Mouse (Mus musculus): ENCODE data around the gene Fastk. TPM values are rescaled to one million over a fixed set of nuclear protein-coding genes. Genes with fewer than 3 reads are reported as not detected.
"Not testable (repeated sequence)": the region's sequence is repeated elsewhere in the genome, so short reads cannot be mapped to it uniquely, and the experiment has no call there.

Fastk gene
- polyA plus RNA-seq, 1 experiment, result 81.0 TPM

DNA sequence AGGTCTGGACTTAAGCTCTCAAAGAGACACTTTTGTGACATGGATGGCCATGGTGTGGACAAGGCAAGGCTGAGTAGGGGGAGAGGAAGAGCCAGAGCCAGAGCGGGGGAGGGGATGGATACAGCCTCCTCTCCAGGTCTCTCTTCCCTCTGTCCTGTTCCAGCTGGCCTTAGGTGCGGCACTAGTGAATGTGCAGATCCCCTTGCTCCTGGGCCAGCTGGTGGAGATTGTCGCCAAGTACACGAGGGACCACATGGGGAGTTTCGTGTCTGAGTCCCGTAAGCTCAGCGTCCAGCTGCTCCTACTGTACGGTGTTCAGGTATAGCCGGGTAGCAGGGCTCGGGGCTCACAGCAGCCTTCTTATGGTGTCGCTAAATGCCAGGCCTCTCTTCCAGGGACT, 44.7 kb downstream of the Fastk start:
- H3K4me3 ChIP-seq (replicated peaks; ENCODE audit: control insufficient read depth, low read depth, low read length), result no peak overlapping the region
- TF ChIP-seq CTCF (IDR thresholded peaks at IDR 0.05; ENCODE audit: control insufficient read depth, insufficient read depth, low read length), result no peak
- no peak for TF ChIP-seq POLR2A (IDR thresholded peaks at IDR 0.05; ENCODE audit: borderline replicate concordance, control insufficient read depth, low read depth, low read length)
- no peaks in the 10 kb centered on the region for H3K4me1 ChIP-seq (ENCODE audit: control insufficient read depth, insufficient read depth, low read length)
- WGBS, result 90% methylated on average over 11 of the region's 11 CpGs
- H3K27ac ChIP-seq (ENCODE audit: control insufficient read depth, insufficient read depth, low read depth, low read length, poor library complexity), result no peak overlapping the region

DNA sequence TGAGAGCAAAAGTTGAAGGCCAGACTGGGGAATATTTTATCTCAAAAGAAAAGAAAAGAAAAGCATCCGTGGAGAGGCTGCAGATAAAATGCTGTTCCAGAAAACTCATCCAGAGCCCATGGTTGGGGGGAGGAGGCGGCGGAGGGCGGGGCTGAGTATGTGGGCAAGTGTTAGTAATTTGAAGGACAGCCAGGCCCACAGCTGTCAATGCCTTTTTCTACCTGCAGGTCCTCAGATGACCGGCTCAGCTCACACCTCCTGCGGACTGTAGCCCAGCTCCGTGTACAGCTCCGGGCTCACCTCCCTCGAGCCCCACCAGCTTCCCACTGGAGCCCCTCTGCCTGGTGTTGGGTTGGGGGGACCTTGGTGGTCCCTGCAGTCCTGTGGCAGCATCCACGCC, 45.4 kb downstream of the Fastk start:
- WGBS, result 88% methylated on average over 10 of the region's 10 CpGs
- H3K27ac ChIP-seq (ENCODE audit: control insufficient read depth, insufficient read depth, low read depth, low read length, poor library complexity), result no peak overlapping the region
- no peaks in the 10 kb centered on the region for H3K4me1 ChIP-seq (ENCODE audit: control insufficient read depth, insufficient read depth, low read length)
- TF ChIP-seq POLR2A (IDR thresholded peaks at IDR 0.05; ENCODE audit: borderline replicate concordance, control insufficient read depth, low read depth, low read length) (no peak), CTCF (IDR thresholded peaks at IDR 0.05; ENCODE audit: control insufficient read depth, insufficient read depth, low read length) (no peak)
- H3K4me3 ChIP-seq (replicated peaks; ENCODE audit: control insufficient read depth, low read depth, low read length), result no peak overlapping the region

DNA sequence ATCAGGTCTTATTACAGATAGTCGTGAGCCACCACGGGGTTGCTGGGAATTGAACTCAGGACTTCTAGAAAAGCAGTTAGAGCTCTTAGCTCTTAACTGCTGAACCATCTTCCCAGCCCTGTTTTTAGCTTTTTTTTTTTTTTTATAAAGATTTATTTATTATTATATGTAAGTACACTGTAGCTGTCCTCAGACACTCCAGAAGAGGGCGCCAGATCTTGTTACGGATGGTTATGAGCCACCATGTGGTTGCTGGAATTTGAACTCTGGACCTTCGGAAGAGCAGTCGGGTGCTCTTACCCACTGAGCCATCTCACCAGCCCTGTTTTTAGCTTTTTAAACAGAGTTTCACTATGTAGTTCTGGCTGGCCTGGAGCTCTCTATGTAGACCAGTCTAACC, 48.8 kb downstream of the Fastk start:
- H3K27ac ChIP-seq (ENCODE audit: control insufficient read depth, insufficient read depth, low read depth, low read length, poor library complexity); H3K4me1 ChIP-seq (ENCODE audit: control insufficient read depth, insufficient read depth, low read length); H3K4me3 ChIP-seq (replicated peaks; ENCODE audit: control insufficient read depth, low read depth, low read length): not testable (repeated sequence)
- 79% methylated on average over 6 of the region's 6 CpGs for WGBS

DNA sequence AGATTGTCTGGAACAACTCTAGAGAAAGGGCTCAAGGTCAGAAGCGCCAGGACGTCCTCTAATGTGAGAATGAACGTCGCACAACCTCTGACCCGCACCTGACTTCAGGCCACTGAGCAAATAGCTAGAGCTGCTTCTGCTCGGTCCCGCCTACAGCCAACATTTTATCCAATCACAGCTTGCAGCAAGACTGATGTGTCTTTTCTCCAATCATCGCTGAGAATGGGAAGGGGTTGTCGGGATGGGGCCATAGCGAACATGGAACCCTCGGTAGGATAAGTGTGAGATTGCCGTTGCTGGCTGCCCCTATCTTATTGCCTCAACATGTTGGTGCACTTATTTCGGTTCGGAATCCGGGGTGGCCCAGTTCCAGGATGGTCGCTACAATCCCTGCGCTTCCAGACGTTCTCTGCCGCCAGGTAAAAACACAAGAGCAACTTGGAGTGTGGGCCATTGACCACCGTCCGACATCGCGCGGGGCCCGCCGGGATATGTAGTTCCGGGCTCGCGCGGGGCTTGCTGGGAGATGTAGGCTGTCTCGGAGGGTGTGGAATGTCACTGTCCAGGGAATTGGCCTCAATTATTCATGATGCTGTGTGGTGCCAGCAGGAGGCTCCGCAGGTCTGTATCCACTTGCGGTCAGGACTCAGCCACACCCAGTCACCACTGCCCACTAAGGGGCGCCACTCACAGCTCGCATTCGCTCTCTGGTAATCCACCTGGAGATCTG, 50.8 kb downstream of the Fastk start:
- peak; percentile 38; the same call in 1 of the 2 replicates for TF ChIP-seq CTCF (IDR thresholded peaks at IDR 0.05; ENCODE audit: control insufficient read depth, insufficient read depth, low read length)
- peak; percentile 60; the same call in 1 of the 2 replicates for TF ChIP-seq POLR2A (IDR thresholded peaks at IDR 0.05; ENCODE audit: borderline replicate concordance, control insufficient read depth, low read depth, low read length)
- Histone ChIP-seq H3K4me3 (replicated peaks; ENCODE audit: control insufficient read depth, low read depth, low read length) (peak overlapping the region; percentile 86), H3K4me1 (ENCODE audit: control insufficient read depth, insufficient read depth, low read length) (no peaks in the 10 kb centered on the region; the same call in 1 of the 2 replicates), H3K27ac (ENCODE audit: control insufficient read depth, insufficient read depth, low read depth, low read length, poor library complexity) (peak overlapping the region; percentile 61)
- WGBS, result 2% methylated on average over 36 of the region's 36 CpGs

DNA sequence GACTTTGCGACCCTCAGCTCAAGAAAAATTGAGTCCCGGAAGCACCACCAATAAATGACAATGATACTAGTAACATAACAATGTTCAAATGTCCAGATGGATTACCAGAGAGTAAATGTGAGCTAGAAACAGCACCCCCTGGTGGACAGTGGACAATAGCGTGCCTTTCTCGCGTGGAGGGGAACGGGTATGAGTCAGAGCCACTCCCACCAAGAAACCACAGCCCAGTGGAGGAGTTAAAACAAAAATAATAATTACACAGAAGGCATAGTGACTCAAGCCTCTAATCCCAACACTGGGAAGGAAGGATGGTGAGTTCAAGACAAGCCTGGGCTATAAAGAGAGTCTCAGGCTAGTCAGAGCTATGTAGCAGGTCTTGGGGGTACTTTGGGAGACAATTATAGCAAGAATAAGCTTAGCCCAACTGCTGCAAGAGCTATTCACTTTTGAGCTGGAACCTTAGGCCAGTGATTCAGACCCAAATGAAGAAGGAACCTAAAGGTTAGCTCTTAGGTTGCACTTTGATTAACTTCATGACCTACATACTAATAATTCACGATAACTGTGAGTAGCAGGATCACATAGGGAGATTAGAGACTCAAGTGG, 51.6 kb downstream of the Fastk start, which contains the start of gene Abcb8:
Abcb8 (plus strand) TSS at position 272 of the 606 bp plus-strand sequence.
- 7% methylated on average over 7 of the region's 7 CpGs for WGBS
- peak within 1 kb of the TSS; percentile 61 for H3K27ac ChIP-seq (ENCODE audit: control insufficient read depth, insufficient read depth, low read depth, low read length, poor library complexity)
- H3K4me1 ChIP-seq (ENCODE audit: control insufficient read depth, insufficient read depth, low read length), result no peaks in the 10 kb centered on the region; the same call in 1 of the 2 replicates
- peak within 1 kb of the TSS; percentile 86 for H3K4me3 ChIP-seq (replicated peaks; ENCODE audit: control insufficient read depth, low read depth, low read length)
- TF ChIP-seq POLR2A (IDR thresholded peaks at IDR 0.05; ENCODE audit: borderline replicate concordance, control insufficient read depth, low read depth, low read length) (no peak), CTCF (IDR thresholded peaks at IDR 0.05; ENCODE audit: control insufficient read depth, insufficient read depth, low read length) (peak; percentile 94)

DNA sequence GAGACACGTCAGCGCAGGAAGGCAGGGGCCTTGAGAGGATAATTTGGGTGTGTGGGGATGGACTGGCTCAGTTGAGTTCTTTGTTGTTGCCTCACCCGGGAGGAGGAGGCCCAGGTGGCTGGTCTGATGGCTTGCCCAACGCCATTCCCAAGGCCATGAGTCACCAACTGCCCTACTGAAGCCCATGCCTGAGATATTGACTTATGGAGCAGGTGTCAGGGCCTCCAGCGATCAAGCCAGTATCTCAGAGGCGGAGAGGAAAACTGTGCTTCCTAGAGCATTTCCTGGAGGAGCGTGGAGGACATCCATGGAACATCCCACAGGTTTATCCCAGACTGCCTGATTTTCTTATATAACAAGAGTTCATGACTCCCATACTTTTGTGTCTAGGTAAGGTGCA, 52.4 kb downstream of the Fastk start:
- WGBS, result 74% methylated on average over 7 of the region's 7 CpGs
- no peak overlapping the region for H3K4me3 ChIP-seq (replicated peaks; ENCODE audit: control insufficient read depth, low read depth, low read length)
- peaks cover 2% of the 10 kb centered on the region; the same call in 1 of the 2 replicates for H3K4me1 ChIP-seq (ENCODE audit: control insufficient read depth, insufficient read depth, low read length)
- no peak overlapping the region for H3K27ac ChIP-seq (ENCODE audit: control insufficient read depth, insufficient read depth, low read depth, low read length, poor library complexity)
- no peak for TF ChIP-seq POLR2A (IDR thresholded peaks at IDR 0.05; ENCODE audit: borderline replicate concordance, control insufficient read depth, low read depth, low read length)
- TF ChIP-seq CTCF (IDR thresholded peaks at IDR 0.05; ENCODE audit: control insufficient read depth, insufficient read depth, low read length), result no peak

DNA sequence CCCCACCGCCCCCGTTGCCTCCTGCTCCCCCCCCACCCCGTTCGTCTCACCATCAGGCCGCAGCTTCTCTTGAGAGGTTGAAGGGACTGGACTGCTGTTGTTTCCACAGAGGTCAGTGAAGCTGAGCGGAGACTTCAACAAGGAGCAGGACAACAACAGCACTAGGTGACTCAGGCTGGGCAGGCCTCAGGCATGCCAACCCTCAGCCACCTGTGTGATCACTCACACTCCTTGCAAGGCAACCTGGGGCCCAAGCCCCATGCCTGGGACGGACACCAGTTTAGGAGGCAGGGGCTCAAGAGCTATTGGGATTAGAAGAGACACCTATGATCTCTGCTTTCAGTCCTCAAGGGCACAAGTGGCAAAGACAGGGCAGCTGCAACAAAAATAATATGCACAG, 53.2 kb downstream of the Fastk start, which contains the start of gene Atg9b:
Atg9b (minus strand) TSS at position 280 of the 400 bp plus-strand sequence.
- Histone ChIP-seq H3K4me3 (replicated peaks; ENCODE audit: control insufficient read depth, low read depth, low read length) (no peak within 1 kb of the TSS), H3K27ac (ENCODE audit: control insufficient read depth, insufficient read depth, low read depth, low read length, poor library complexity) (no peak within 1 kb of the TSS), H3K4me1 (ENCODE audit: control insufficient read depth, insufficient read depth, low read length) (peaks cover 2% of the 10 kb centered on the region; the same call in 1 of the 2 replicates)
- TF ChIP-seq POLR2A (IDR thresholded peaks at IDR 0.05; ENCODE audit: borderline replicate concordance, control insufficient read depth, low read depth, low read length) (no peak), CTCF (IDR thresholded peaks at IDR 0.05; ENCODE audit: control insufficient read depth, insufficient read depth, low read length) (no peak)
- 89% methylated on average over 7 of the region's 7 CpGs for WGBS

DNA sequence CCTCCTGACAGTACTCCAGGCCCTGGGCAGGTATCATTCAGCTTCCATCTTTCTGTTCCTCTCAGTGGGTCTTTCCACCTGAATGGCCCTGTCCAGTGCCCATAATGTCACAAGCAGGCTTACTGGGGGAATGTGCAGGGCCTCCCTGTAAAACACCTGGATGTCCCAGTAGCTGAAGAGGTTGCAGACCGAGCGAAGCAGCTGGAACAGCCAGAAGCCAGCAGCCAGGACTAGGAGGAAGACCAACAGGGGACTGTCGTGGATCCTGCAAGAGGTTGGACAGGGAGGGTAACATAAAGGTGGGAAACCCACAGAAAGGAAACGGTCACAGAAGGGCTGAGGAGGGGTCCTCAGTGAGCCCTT, 55.4 kb downstream of the Fastk start:
- TF ChIP-seq CTCF (IDR thresholded peaks at IDR 0.05; ENCODE audit: control insufficient read depth, insufficient read depth, low read length) (no peak), POLR2A (IDR thresholded peaks at IDR 0.05; ENCODE audit: borderline replicate concordance, control insufficient read depth, low read depth, low read length) (no peak)

More for the DNA sequence above, 55.4 kb downstream of the Fastk start:
- H3K4me1 ChIP-seq (ENCODE audit: control insufficient read depth, insufficient read depth, low read length), result peaks cover 2% of the 10 kb centered on the region; the same call in 1 of the 2 replicates
- WGBS, result 74% methylated on average over 4 of the region's 4 CpGs
- no peak overlapping the region for H3K4me3 ChIP-seq (replicated peaks; ENCODE audit: control insufficient read depth, low read depth, low read length)
- no peak overlapping the region for H3K27ac ChIP-seq (ENCODE audit: control insufficient read depth, insufficient read depth, low read depth, low read length, poor library complexity)

Data from bone marrow, adult 2 months (tissue).